Comparison of ENCODE assay signal across 10 mouse cellular contexts in genomic region chr6:142814011-142814410, GRCm38 (mm10). TPM values are rescaled to one million over a fixed set of nuclear protein-coding genes. Genes with fewer than 3 reads are reported as not detected.
A peak's percentile ranks its signal among the peaks of the same experiment; 100 is the strongest.
DNase-seq lines count a peak whose midpoint lies in the region; ATAC-seq lines count a peak whose summit lies in the region.
"Had no signal": no experiment of that assay in that cellular context is flagged by ENCODE, and none has a peak within 500 bp of the region (broad histone marks: within the 10 kb centered on the region; RNA-seq: fewer than 3 reads in every experiment).

No protein-coding gene starts in this region.

- WGBS in heart, embryonic 13.5 days = 55% methylated on average over 10 of the region's 10 CpGs
- WGBS in forebrain, embryonic 12.5 days = 66% methylated on average over 10 of the region's 10 CpGs
- 54% methylated on average over 10 of the region's 10 CpGs for WGBS in kidney, embryonic 15.5 days
- 49% methylated on average over 10 of the region's 10 CpGs for WGBS in midbrain, embryonic 16.5 days

- ATAC-seq in heart, embryonic 13.5 days (ENCODE audit: extremely low read depth, insufficient number of reproducible peaks, low FRiP score, low TSS enrichment) = no peak
- no peak; the same call in 1 of the 2 replicates for ATAC-seq in forebrain, embryonic 12.5 days (ENCODE audit: low FRiP score)
- no peak for ATAC-seq in kidney, embryonic 15.5 days (replicated peaks; ENCODE audit: low FRiP score)
- no peak for ATAC-seq in midbrain, embryonic 16.5 days

- peaks cover 15% of the 10 kb centered on the region for H3K27me3 ChIP-seq in heart, embryonic 13.5 days (replicated peaks)
- peaks cover 14% of the 10 kb centered on the region; the same call in 1 of the 2 replicates for H3K27me3 ChIP-seq in forebrain, embryonic 12.5 days
- H3K27me3 ChIP-seq in kidney, embryonic 15.5 days = no peaks in the 10 kb centered on the region
- no peaks in the 10 kb centered on the region for H3K27me3 ChIP-seq in midbrain, embryonic 16.5 days (ENCODE audit: control insufficient read depth, insufficient read depth, low read depth, low read length)

- peaks cover 9% of the 10 kb centered on the region; the same call in 1 of the 2 replicates for H3K4me1 ChIP-seq in heart, embryonic 13.5 days
- peaks cover 16% of the 10 kb centered on the region for H3K4me1 ChIP-seq in forebrain, embryonic 12.5 days
- H3K4me1 ChIP-seq in kidney, embryonic 15.5 days = peaks cover 7% of the 10 kb centered on the region; the same call in 1 of the 2 replicates
- peaks cover 9% of the 10 kb centered on the region; the same call in 1 of the 2 replicates for H3K4me1 ChIP-seq in midbrain, embryonic 16.5 days (ENCODE audit: control insufficient read depth, insufficient read depth, low read length)

- no peak overlapping the region for H3K27ac ChIP-seq in heart, embryonic 13.5 days (replicated peaks)
- H3K27ac ChIP-seq in forebrain, embryonic 12.5 days = 0 out of 2 replicates have a peak overlapping the region, but pooled peaks have one; percentile 8
- no peak overlapping the region for H3K27ac ChIP-seq in kidney, embryonic 15.5 days
- H3K27ac ChIP-seq in midbrain, embryonic 16.5 days (ENCODE audit: low read length) = no peak overlapping the region

- H3K9me3 ChIP-seq in heart, embryonic 13.5 days = no peaks in the 10 kb centered on the region
- H3K9me3 ChIP-seq in forebrain, embryonic 12.5 days = no peaks in the 10 kb centered on the region
- H3K9me3 ChIP-seq in kidney, embryonic 15.5 days (replicated peaks) = no peaks in the 10 kb centered on the region
- H3K9me3 ChIP-seq in midbrain, embryonic 16.5 days (replicated peaks; ENCODE audit: control insufficient read depth, low read length, poor library complexity, severe bottlenecking) = no peaks in the 10 kb centered on the region

- intact Hi-C loops in heart, postnatal 25 days (cut with DNase I) = loop anchor here (5.0 to 10.0 kb wide), 2 partner anchors 37 to 151 kb away; partner anchors contain the start of gene St8sia1

- DNase-seq in heart, postnatal 25 days (ENCODE audit: low spot score) = no peak
- no peak for DNase-seq in thymus, postnatal 4 days
- no peak for DNase-seq in ovary, postnatal 10 days (ENCODE audit: low spot score)
- DNase-seq in retina, embryonic 14.5 days (ENCODE audit: low spot score) = no peak

- peak overlapping the region; percentile 52 for H3K4me3 ChIP-seq in heart, embryonic 13.5 days
- H3K4me3 ChIP-seq in forebrain, embryonic 12.5 days (replicated peaks) = peak overlapping the region; percentile 27; the same call in 1 of the 2 replicates
- peak overlapping the region; percentile 43 for H3K4me3 ChIP-seq in kidney, embryonic 15.5 days (replicated peaks)
- peak overlapping the region; percentile 36 for H3K4me3 ChIP-seq in midbrain, embryonic 16.5 days (ENCODE audit: low read depth, low read length)

- peak overlapping the region; percentile 75 for H3K4me2 ChIP-seq in heart, embryonic 13.5 days
- H3K4me2 ChIP-seq in forebrain, embryonic 12.5 days = peak overlapping the region; percentile 51
- H3K4me2 ChIP-seq in kidney, embryonic 15.5 days = peak overlapping the region; percentile 63
- peak overlapping the region; percentile 66 for H3K4me2 ChIP-seq in midbrain, embryonic 16.5 days (ENCODE audit: low read length)

- H3K9ac ChIP-seq in heart, embryonic 13.5 days = peak overlapping the region; percentile 77; the same call in 1 of the 2 replicates
- H3K9ac ChIP-seq in forebrain, embryonic 12.5 days = no peak overlapping the region
- H3K9ac ChIP-seq in kidney, embryonic 15.5 days = peak overlapping the region; percentile 35; the same call in 1 of the 2 replicates
- no peak overlapping the region for H3K9ac ChIP-seq in midbrain, embryonic 16.5 days (ENCODE audit: low read depth, low read length)

- H3K36me3 ChIP-seq in heart, embryonic 13.5 days = no peaks in the 10 kb centered on the region
- no peaks in the 10 kb centered on the region for H3K36me3 ChIP-seq in forebrain, embryonic 12.5 days (replicated peaks)
- H3K36me3 ChIP-seq in kidney, embryonic 15.5 days = no peaks in the 10 kb centered on the region
- H3K36me3 ChIP-seq in midbrain, embryonic 16.5 days (ENCODE audit: control insufficient read depth, insufficient read depth, low read length) = no peaks in the 10 kb centered on the region

RNA-seq across cellular contexts. Expression of gene Sult6b2, which starts 9.7 kb away (rescaled TPM):
- 0.07 TPM in 1 of 2 replicates, not detected in the other for polyA plus RNA-seq in heart, embryonic 13.5 days (2015; fragmentation: Nextera tagmentation; extraction: Ambion mirVana)
- under 1 TPM in 1 of 2 experiments, not detected in 1; 0.23 TPM for total RNA-seq in heart, postnatal 25 days (2021)
- polyA plus RNA-seq in forebrain, embryonic 12.5 days (2016; fragmentation: Nextera tagmentation; extraction: Ambion mirVana) = 0.09 and 0.17 TPM in 2 replicates
- not detected in 2 replicates for polyA plus RNA-seq in kidney, embryonic 15.5 days (2015; fragmentation: Nextera tagmentation; extraction: Ambion mirVana)
- 0.24 and 0.25 TPM in 2 replicates for polyA plus RNA-seq in midbrain, embryonic 16.5 days (2015; fragmentation: Nextera tagmentation; extraction: Ambion mirVana)
- polyA plus RNA-seq: CD4-positive, CD25-positive, alpha-beta regulatory T cell, adult 4 months; gonadal fat pad, adult 2 months had no signal

RNA-seq across cellular contexts. Expression of gene Cmas, which starts 57.5 kb away (rescaled TPM):
- 90.9 and 97.5 TPM in 2 replicates for polyA plus RNA-seq in heart, embryonic 13.5 days (2015; fragmentation: Nextera tagmentation; extraction: Ambion mirVana)
- total RNA-seq in heart, postnatal 25 days (2021) = 10 to 100 TPM; 33.5 to 34.8 TPM
- polyA plus RNA-seq in forebrain, embryonic 12.5 days (2016; fragmentation: Nextera tagmentation; extraction: Ambion mirVana) = 117 and 119 TPM in 2 replicates
- polyA plus RNA-seq in kidney, embryonic 15.5 days (2015; fragmentation: Nextera tagmentation; extraction: Ambion mirVana) = 77.1 and 77.2 TPM in 2 replicates
- polyA plus RNA-seq in midbrain, embryonic 16.5 days (2015; fragmentation: Nextera tagmentation; extraction: Ambion mirVana) = 226 and 229 TPM in 2 replicates

Comparison
In these comparisons a context has a peak if more than half of its experiments do, and no peak if none do; other contexts are left out.
1. H3K9ac ChIP-seq: peak in heart, embryonic 13.5 days (single experiment) and kidney, embryonic 15.5 days (single experiment); none in forebrain, embryonic 12.5 days (single experiment) and midbrain, embryonic 16.5 days (single experiment).
2. Peak in every context shown above with its lines, with median percentiles within 50 percentile points of each other: H3K4me2 ChIP-seq and H3K4me3 ChIP-seq.